Mouse (Mus musculus) MEL (cell line): ENCODE data around the gene Dynlrb2. TPM values are rescaled to one million over a fixed set of nuclear protein-coding genes. Genes with fewer than 3 reads are reported as not detected.

Experiments
- DNase-seq: peaks from one replicate; pipeline ENCODE4 v3.0.0; 2011; ENCODE audit warnings: low read depth, low spot score
- H3K27ac ChIP-seq: 2 replicates; pipeline ENCODE4 v1.5.1; 2012; ENCODE audit warnings: low read depth, mild to moderate bottlenecking, control low read depth, low read length, moderate library complexity; ENCODE audit not compliant: control insufficient read depth
- H3K27me3 ChIP-seq, 2 experiments: fragments of 150-350 bp in 1 of 2; sonication (generic) in 1 of 2; 2 replicates each; pipeline ENCODE4 v1.6.1; 2012; ENCODE audit warnings: low read length in 2 of 2, mild to moderate bottlenecking in 2 of 2, improper control_type of control experiment in 1 of 2, moderate library complexity in 1 of 2; ENCODE audit not compliant: insufficient read depth in 2 of 2, control insufficient read depth in 1 of 2
- H3K36me3 ChIP-seq, 2 experiments: 2 replicates each; pipeline ENCODE4 v1.6.1; 2012 to 2014; ENCODE audit warnings: low read length in 2 of 2, improper control_type of control experiment in 1 of 2, inconsistent platforms in 1 of 2, mild to moderate bottlenecking in 1 of 2; ENCODE audit not compliant: insufficient read depth in 2 of 2, control insufficient read depth in 1 of 2
- H3K4me1 ChIP-seq, 2 experiments: fragments of 150-350 bp in 1 of 2; sonication (generic) in 1 of 2; 2 replicates each; pipeline ENCODE4 v1.6.1; 2012; ENCODE audit warnings: low read length in 2 of 2, improper control_type of control experiment in 1 of 2, mild to moderate bottlenecking in 1 of 2; ENCODE audit not compliant: insufficient read depth in 2 of 2, control insufficient read depth in 1 of 2
- H3K4me3 ChIP-seq, 2 experiments: fragments of 150-350 bp in 1 of 2; sonication (generic) in 1 of 2; 2 replicates each; pipeline ENCODE4 v1.5.1; 2012; ENCODE audit warnings: low read depth in 2 of 2, low read length in 2 of 2, mild to moderate bottlenecking in 2 of 2, moderate library complexity in 2 of 2, control low read depth in 1 of 2, improper control_type of control experiment in 1 of 2; ENCODE audit not compliant: control insufficient read depth in 1 of 2, insufficient read depth in 1 of 2
- H3K79me2 ChIP-seq: 2 replicates; pipeline ENCODE4 v1.6.1; 2012; ENCODE audit warnings: mild to moderate bottlenecking, low read length, moderate library complexity; ENCODE audit not compliant: control insufficient read depth, poor library complexity, insufficient read depth
- H3K9ac ChIP-seq: 2 replicates; pipeline ENCODE4 v1.6.1; 2012; ENCODE audit warnings: low read depth, mild to moderate bottlenecking, control low read depth, low read length, moderate library complexity; ENCODE audit not compliant: control insufficient read depth, poor library complexity, severe bottlenecking
- H3K9me3 ChIP-seq: fragments of 150-350 bp; sonication (generic); replicated peaks from 2 replicates; pipeline ENCODE4 v1.6.1; 2012; ENCODE audit warnings: mild to moderate bottlenecking, low read length, improper control_type of control experiment, moderate library complexity; ENCODE audit not compliant: insufficient read depth
- BHLHE40 ChIP-seq: IDR thresholded peaks from 2 replicates; pipeline ENCODE4 v1.6.1; 2012; ENCODE audit warnings: low read depth, mild to moderate bottlenecking, inconsistent platforms, low read length, improper control_type of control experiment, borderline replicate concordance
- CHD1 ChIP-seq: IDR thresholded peaks from 2 replicates; pipeline ENCODE4 v1.6.1; 2012; ENCODE audit warnings: low read depth, mild to moderate bottlenecking, inconsistent platforms, low read length, improper control_type of control experiment
- ETS1 ChIP-seq: IDR thresholded peaks from 2 replicates; pipeline ENCODE4 v1.6.1; 2012; ENCODE audit warnings: low read depth, mild to moderate bottlenecking, inconsistent platforms, low read length, improper control_type of control experiment, moderate library complexity
- GABPA ChIP-seq: IDR thresholded peaks from 2 replicates; pipeline ENCODE4 v1.6.1; 2012; ENCODE audit warnings: low read depth, mild to moderate bottlenecking, inconsistent platforms, low read length, improper control_type of control experiment, moderate library complexity
- HCFC1 ChIP-seq: IDR thresholded peaks from 2 replicates; pipeline ENCODE4 v1.6.1; 2012; ENCODE audit warnings: low read depth, mild to moderate bottlenecking, inconsistent platforms, low read length, improper control_type of control experiment, moderate library complexity
- JUND ChIP-seq: IDR thresholded peaks from 2 replicates; pipeline ENCODE4 v1.6.1; 2011; ENCODE audit warnings: low read depth, mild to moderate bottlenecking, improper control_type of control experiment, low read length
- KAT2A ChIP-seq: conservative IDR thresholded peaks from 2 replicates; pipeline ENCODE4 v1.6.1; 2012; ENCODE audit warnings: low read depth, low read length, improper control_type of control experiment, inconsistent platforms
- MAFK ChIP-seq: IDR thresholded peaks from 2 replicates; pipeline ENCODE4 v1.6.1; 2011; ENCODE audit warnings: low read depth, mild to moderate bottlenecking, low read length, improper control_type of control experiment, borderline replicate concordance
- MXI1 ChIP-seq: IDR thresholded peaks from 2 replicates; pipeline ENCODE4 v1.6.1; 2011; ENCODE audit warnings: mild to moderate bottlenecking, low read depth, low read length, improper control_type of control experiment
- NELFE ChIP-seq: IDR thresholded peaks from 2 replicates; pipeline ENCODE4 v1.6.1; 2011; ENCODE audit warnings: low read depth, low read length, improper control_type of control experiment
- POLR2AphosphoS5 ChIP-seq: IDR thresholded peaks from 2 replicates; pipeline ENCODE4 v1.6.1; 2012; ENCODE audit warnings: low read depth, borderline replicate concordance, mild to moderate bottlenecking, inconsistent platforms, low read length, moderate library complexity, mixed read lengths
- RAD21 ChIP-seq: IDR thresholded peaks from 2 replicates; pipeline ENCODE4 v1.6.1; 2011; ENCODE audit warnings: mild to moderate bottlenecking, low read depth, low read length, improper control_type of control experiment
- RCOR1 ChIP-seq: IDR thresholded peaks from 2 replicates; pipeline ENCODE4 v1.6.1; 2012; ENCODE audit warnings: low read depth, mild to moderate bottlenecking, inconsistent platforms, low read length, improper control_type of control experiment
- TAL1 ChIP-seq: IDR thresholded peaks from 2 replicates; pipeline ENCODE4 v1.6.1; 2012; ENCODE audit warnings: mild to moderate bottlenecking, inconsistent platforms, low read length, moderate library complexity, mixed read lengths
- UBTF ChIP-seq: IDR thresholded peaks from 2 replicates; pipeline ENCODE4 v1.6.1; 2012; ENCODE audit warnings: low read depth, mild to moderate bottlenecking, inconsistent platforms, low read length, improper control_type of control experiment, moderate library complexity, borderline replicate concordance; ENCODE audit not compliant: insufficient read depth
- ZC3H11A ChIP-seq: IDR thresholded peaks from 2 replicates; pipeline ENCODE4 v1.6.1; 2012; ENCODE audit warnings: low read depth, mild to moderate bottlenecking, inconsistent platforms, low read length, improper control_type of control experiment
- ZKSCAN1 ChIP-seq: IDR thresholded peaks from 2 replicates; pipeline ENCODE4 v1.6.1; 2012; ENCODE audit warnings: low read depth, mild to moderate bottlenecking, inconsistent platforms, low read length, improper control_type of control experiment, moderate library complexity
- ZMIZ1 ChIP-seq: IDR thresholded peaks from 2 replicates; pipeline ENCODE4 v1.6.1; 2012; ENCODE audit warnings: low read depth, mild to moderate bottlenecking, inconsistent platforms, low read length, improper control_type of control experiment, moderate library complexity
- polyA plus RNA-seq, 2 experiments: library from polyadenylated mRNA; stranded (reverse) in 1 of 2; unstranded in 1 of 2; fragments of >175 nt in 1 of 2; fragments of >200 nt in 1 of 2; gene quantifications; 2 replicates each; pipeline versions ENCODE4 v1.2.1 to v1.2.4; 2012; ENCODE audit warnings: low replicate concordance in 2 of 2, low read depth in 1 of 2; ENCODE audit not compliant: insufficient read length in 2 of 2, insufficient read depth in 1 of 2, missing spikeins in 1 of 2
- total RNA-seq: library from RNA; depleted of rRNA; stranded (reverse); fragments of 300-350 nt; gene quantifications from 2 replicates; pipeline ENCODE4 v1.2.3, GENCODE M21; 2012

Gene Dynlrb2
- total and polyA plus RNA-seq, 3 experiments = not detected

DNA sequence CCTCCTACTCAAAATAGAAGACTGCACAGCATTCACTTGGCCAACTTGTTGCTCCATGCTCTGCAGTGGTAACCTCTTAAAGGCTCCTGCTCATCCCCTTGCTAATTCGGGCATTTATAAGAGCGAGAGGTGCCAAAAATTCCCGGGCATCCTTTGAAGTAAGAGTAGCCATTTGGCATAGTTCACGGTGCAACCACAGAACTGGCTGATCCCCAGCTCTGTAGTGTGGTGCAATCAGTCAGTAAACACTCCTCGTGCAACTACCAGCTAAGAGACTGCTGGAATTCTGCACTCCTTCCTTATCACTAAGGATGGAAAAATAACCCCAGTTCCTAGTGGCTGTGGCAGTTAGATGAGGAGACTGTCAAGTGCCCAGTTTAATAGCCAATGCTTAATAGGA lies 3.9 kb downstream of the Dynlrb2 start:
- H3K79me2 ChIP-seq = no peaks in the 10 kb centered on the region
- DNase-seq = no peak
- H3K9me3 ChIP-seq = no peaks in the 10 kb centered on the region
- H3K9ac ChIP-seq = no peak overlapping the region
- H3K4me3 ChIP-seq = no peak overlapping the region
- no peaks in the 10 kb centered on the region for H3K36me3 ChIP-seq
- no peaks in the 10 kb centered on the region for H3K4me1 ChIP-seq
- no peak overlapping the region for H3K27ac ChIP-seq
- H3K27me3 ChIP-seq = no peaks in the 10 kb centered on the region
- TF ChIP-seq POLR2AphosphoS5 = no peak
- no peak for TF ChIP-seq KAT2A
- TF ChIP-seq ZC3H11A = no peak
- no peak for TF ChIP-seq TAL1
- TF ChIP-seq BHLHE40 = no peak
- TF ChIP-seq HCFC1 = no peak
- no peak for TF ChIP-seq MAFK
- TF ChIP-seq RCOR1 = no peak
- TF ChIP-seq ETS1 = no peak
- TF ChIP-seq ZMIZ1 = no peak
- no peak for TF ChIP-seq UBTF
- TF ChIP-seq RAD21 = no peak
- TF ChIP-seq MXI1 = no peak
- TF ChIP-seq GABPA = no peak
- TF ChIP-seq CHD1 = no peak
- TF ChIP-seq JUND = no peak

DNA sequence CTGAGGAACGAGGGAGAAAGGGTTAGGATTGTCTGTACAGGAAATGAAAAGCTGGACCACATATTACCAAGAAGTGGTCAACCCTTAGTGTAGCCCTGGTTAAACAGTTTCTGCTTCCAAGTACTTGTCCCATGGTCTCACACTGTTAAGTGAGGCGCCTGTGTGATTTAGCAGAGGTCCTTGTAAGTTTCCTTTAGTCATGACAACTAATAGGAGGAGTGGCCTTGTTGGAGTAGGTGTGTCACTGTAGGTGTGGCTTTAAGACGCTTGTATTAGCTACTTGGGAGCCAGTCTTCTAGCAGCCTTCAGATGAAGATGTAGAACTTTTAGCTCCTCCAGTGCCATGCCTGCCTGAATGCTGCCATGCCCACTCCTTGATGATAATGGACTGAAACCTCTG lies 4.5 kb downstream of the Dynlrb2 start:
- Histone ChIP-seq H3K4me1 (no peaks in the 10 kb centered on the region), H3K79me2 (no peaks in the 10 kb centered on the region), H3K27ac (no peak overlapping the region), H3K4me3 (no peak overlapping the region), H3K27me3 (no peaks in the 10 kb centered on the region), H3K9me3 (no peaks in the 10 kb centered on the region), H3K9ac (no peak overlapping the region), H3K36me3 (no peaks in the 10 kb centered on the region)
- no peak for DNase-seq
- TF ChIP-seq NELFE = no peak
- no peak for TF ChIP-seq ZKSCAN1
- no peak for TF ChIP-seq ZMIZ1
